Mouse (Mus musculus): Measurements from ENCODE around the gene Apol9a. TPM values are rescaled to one million over a fixed set of nuclear protein-coding genes. Genes with fewer than 3 reads are reported as not detected.
"Not testable (repeated sequence)": the region's sequence is repeated elsewhere in the genome, so short reads cannot be mapped to it uniquely, and the experiment has no call there.

The Apol9a gene
- total RNA-seq (2014; rRNA removed) (59.3 and 69.5 TPM in 2 replicates), polyA plus RNA-seq (2012; rRNA removed) (44.3 and 80.3 TPM in 2 replicates)

- H3K36me3 ChIP-seq (ENCODE audit: control insufficient read depth, insufficient read depth, low read length); H3K4me1 ChIP-seq (ENCODE audit: control insufficient read depth, insufficient read depth, low read length); DNase-seq (ENCODE audit: extremely low read depth, low read depth, low spot score); H3K27me3 ChIP-seq (ENCODE audit: control insufficient read depth, insufficient read depth, low read length); H3K79me2 ChIP-seq (ENCODE audit: control insufficient read depth, insufficient read depth, low read length): not testable (repeated sequence)
- peak within 1 kb of the TSS; percentile 77 for H3K9ac ChIP-seq (ENCODE audit: low read depth, low read length)
- 48% methylated on average over 2 of the region's 4 CpGs for WGBS
- H3K4me3 ChIP-seq (ENCODE audit: insufficient read depth, low read depth, low read length): peak within 1 kb of the TSS; percentile 32
- peak within 1 kb of the TSS; percentile 97 for H3K27ac ChIP-seq (replicated peaks; ENCODE audit: insufficient read depth, low read depth, low read length)
Measured at GRCm38 (mm10) chr15:77411035-77411434, at the start of gene Apol9a. Apol9a (minus strand) TSS chr15:77411135.

- not testable (repeated sequence) for H3K36me3 ChIP-seq (ENCODE audit: control insufficient read depth, insufficient read depth, low read length); H3K27me3 ChIP-seq (ENCODE audit: control insufficient read depth, insufficient read depth, low read length); H3K4me3 ChIP-seq (ENCODE audit: insufficient read depth, low read depth, low read length); H3K79me2 ChIP-seq (ENCODE audit: control insufficient read depth, insufficient read depth, low read length); H3K9ac ChIP-seq (ENCODE audit: low read depth, low read length); H3K27ac ChIP-seq (replicated peaks; ENCODE audit: insufficient read depth, low read depth, low read length); H3K4me1 ChIP-seq (ENCODE audit: control insufficient read depth, insufficient read depth, low read length)
- peak; percentile 41; the same call in 1 of the 2 replicates for TF ChIP-seq CTCF (IDR thresholded peaks at IDR 0.05; ENCODE audit: low read depth, low read length)
- peak; percentile 15 for DNase-seq (ENCODE audit: extremely low read depth, low read depth, low spot score)
- WGBS: 44% methylated on average over 10 of the region's 10 CpGs
Measured at GRCm38 (mm10) chr15:77449927-77450326, 39.0 kb upstream of the Apol9a start.

- not testable (repeated sequence) for H3K4me1 ChIP-seq (ENCODE audit: control insufficient read depth, insufficient read depth, low read length); H3K4me3 ChIP-seq (ENCODE audit: insufficient read depth, low read depth, low read length); H3K27me3 ChIP-seq (ENCODE audit: control insufficient read depth, insufficient read depth, low read length); H3K79me2 ChIP-seq (ENCODE audit: control insufficient read depth, insufficient read depth, low read length); DNase-seq (ENCODE audit: extremely low read depth, low read depth, low spot score); H3K36me3 ChIP-seq (ENCODE audit: control insufficient read depth, insufficient read depth, low read length); H3K9ac ChIP-seq (ENCODE audit: low read depth, low read length); H3K27ac ChIP-seq (replicated peaks; ENCODE audit: insufficient read depth, low read depth, low read length)
- WGBS: 84% methylated on average over 2 of the region's 2 CpGs
Measured at GRCm38 (mm10) chr15:77447392-77447791, 36.5 kb upstream of the Apol9a start, which contains the start of gene Apol7b. Apol7b (minus strand) TSS chr15:77447492.

GRCm38 (mm10) chr15:77445668-77446067 lies 34.7 kb upstream of the Apol9a start:
- not testable (repeated sequence) for H3K36me3 ChIP-seq (ENCODE audit: control insufficient read depth, insufficient read depth, low read length); H3K27ac ChIP-seq (replicated peaks; ENCODE audit: insufficient read depth, low read depth, low read length); H3K4me1 ChIP-seq (ENCODE audit: control insufficient read depth, insufficient read depth, low read length); DNase-seq (ENCODE audit: extremely low read depth, low read depth, low spot score); H3K4me3 ChIP-seq (ENCODE audit: insufficient read depth, low read depth, low read length); H3K9ac ChIP-seq (ENCODE audit: low read depth, low read length); H3K79me2 ChIP-seq (ENCODE audit: control insufficient read depth, insufficient read depth, low read length); H3K27me3 ChIP-seq (ENCODE audit: control insufficient read depth, insufficient read depth, low read length)
- 89% methylated on average over 1 of the region's 1 CpGs for WGBS

- H3K4me1 ChIP-seq (ENCODE audit: control insufficient read depth, insufficient read depth, low read length); H3K4me3 ChIP-seq (ENCODE audit: insufficient read depth, low read depth, low read length); H3K27ac ChIP-seq (replicated peaks; ENCODE audit: insufficient read depth, low read depth, low read length); H3K27me3 ChIP-seq (ENCODE audit: control insufficient read depth, insufficient read depth, low read length); H3K9ac ChIP-seq (ENCODE audit: low read depth, low read length); H3K79me2 ChIP-seq (ENCODE audit: control insufficient read depth, insufficient read depth, low read length); DNase-seq (ENCODE audit: extremely low read depth, low read depth, low spot score); H3K36me3 ChIP-seq (ENCODE audit: control insufficient read depth, insufficient read depth, low read length): not testable (repeated sequence)
- 75% methylated on average over 8 of the region's 8 CpGs for WGBS
Measured at GRCm38 (mm10) chr15:77444746-77445145, 33.8 kb upstream of the Apol9a start.

GRCm38 (mm10) chr15:77428690-77429448 lies 17.9 kb upstream of the Apol9a start:
- 51% methylated on average over 9 of the region's 10 CpGs for WGBS
- H3K9ac ChIP-seq (ENCODE audit: low read depth, low read length); H3K27me3 ChIP-seq (ENCODE audit: control insufficient read depth, insufficient read depth, low read length); DNase-seq (ENCODE audit: extremely low read depth, low read depth, low spot score); H3K79me2 ChIP-seq (ENCODE audit: control insufficient read depth, insufficient read depth, low read length); H3K27ac ChIP-seq (replicated peaks; ENCODE audit: insufficient read depth, low read depth, low read length); H3K36me3 ChIP-seq (ENCODE audit: control insufficient read depth, insufficient read depth, low read length); H3K4me3 ChIP-seq (ENCODE audit: insufficient read depth, low read depth, low read length); H3K4me1 ChIP-seq (ENCODE audit: control insufficient read depth, insufficient read depth, low read length): not testable (repeated sequence)

GRCm38 (mm10) chr15:77422925-77423324 lies 12.0 kb upstream of the Apol9a start:
- not testable (repeated sequence) for H3K27ac ChIP-seq (replicated peaks; ENCODE audit: insufficient read depth, low read depth, low read length); H3K9ac ChIP-seq (ENCODE audit: low read depth, low read length); H3K4me1 ChIP-seq (ENCODE audit: control insufficient read depth, insufficient read depth, low read length); DNase-seq (ENCODE audit: extremely low read depth, low read depth, low spot score); H3K79me2 ChIP-seq (ENCODE audit: control insufficient read depth, insufficient read depth, low read length); H3K36me3 ChIP-seq (ENCODE audit: control insufficient read depth, insufficient read depth, low read length); H3K4me3 ChIP-seq (ENCODE audit: insufficient read depth, low read depth, low read length); H3K27me3 ChIP-seq (ENCODE audit: control insufficient read depth, insufficient read depth, low read length)
- 65% methylated on average over 4 of the region's 7 CpGs for WGBS

- H3K36me3 ChIP-seq (ENCODE audit: control insufficient read depth, insufficient read depth, low read length); DNase-seq (ENCODE audit: extremely low read depth, low read depth, low spot score); H3K79me2 ChIP-seq (ENCODE audit: control insufficient read depth, insufficient read depth, low read length); H3K9ac ChIP-seq (ENCODE audit: low read depth, low read length); H3K4me3 ChIP-seq (ENCODE audit: insufficient read depth, low read depth, low read length); H3K27me3 ChIP-seq (ENCODE audit: control insufficient read depth, insufficient read depth, low read length); H3K4me1 ChIP-seq (ENCODE audit: control insufficient read depth, insufficient read depth, low read length); H3K27ac ChIP-seq (replicated peaks; ENCODE audit: insufficient read depth, low read depth, low read length): not testable (repeated sequence)
- WGBS: no CpG with 5 or more reads among the region's 3 CpGs
Measured at GRCm38 (mm10) chr15:77419657-77420056, 8.7 kb upstream of the Apol9a start.

GRCm38 (mm10) chr15:77416655-77417333 lies 5.9 kb upstream of the Apol9a start:
- not testable (repeated sequence) for H3K79me2 ChIP-seq (ENCODE audit: control insufficient read depth, insufficient read depth, low read length); H3K27ac ChIP-seq (replicated peaks; ENCODE audit: insufficient read depth, low read depth, low read length); DNase-seq (ENCODE audit: extremely low read depth, low read depth, low spot score); H3K27me3 ChIP-seq (ENCODE audit: control insufficient read depth, insufficient read depth, low read length); H3K4me1 ChIP-seq (ENCODE audit: control insufficient read depth, insufficient read depth, low read length); H3K4me3 ChIP-seq (ENCODE audit: insufficient read depth, low read depth, low read length); H3K9ac ChIP-seq (ENCODE audit: low read depth, low read length); H3K36me3 ChIP-seq (ENCODE audit: control insufficient read depth, insufficient read depth, low read length)
- WGBS: 18% methylated on average over 4 of the region's 10 CpGs

Measured in liver, adult 2 months (tissue).